Mouse (Mus musculus): ENCODE measurements around the gene Prmt6. TPM values are rescaled to one million over a fixed set of nuclear protein-coding genes. Genes with fewer than 3 reads are reported as not detected.

Prmt6 gene
- total RNA-seq (2021): 11.0 and 13.9 TPM in 2 replicates
- long read RNA-seq, transcript Prmt6-201 (1 exons, 2,450 nt): major isoform, 11 of 16 reads
- long read RNA-seq, transcript Prmt6-202 (2 exons, 3,059 nt): minor isoform, 5 of 16 reads
- long read RNA-seq, partial matches to known transcripts: 0 of 16 reads
- long read RNA-seq, other reads (novel, unspliced or antisense): 0 of 16 reads

DNA sequence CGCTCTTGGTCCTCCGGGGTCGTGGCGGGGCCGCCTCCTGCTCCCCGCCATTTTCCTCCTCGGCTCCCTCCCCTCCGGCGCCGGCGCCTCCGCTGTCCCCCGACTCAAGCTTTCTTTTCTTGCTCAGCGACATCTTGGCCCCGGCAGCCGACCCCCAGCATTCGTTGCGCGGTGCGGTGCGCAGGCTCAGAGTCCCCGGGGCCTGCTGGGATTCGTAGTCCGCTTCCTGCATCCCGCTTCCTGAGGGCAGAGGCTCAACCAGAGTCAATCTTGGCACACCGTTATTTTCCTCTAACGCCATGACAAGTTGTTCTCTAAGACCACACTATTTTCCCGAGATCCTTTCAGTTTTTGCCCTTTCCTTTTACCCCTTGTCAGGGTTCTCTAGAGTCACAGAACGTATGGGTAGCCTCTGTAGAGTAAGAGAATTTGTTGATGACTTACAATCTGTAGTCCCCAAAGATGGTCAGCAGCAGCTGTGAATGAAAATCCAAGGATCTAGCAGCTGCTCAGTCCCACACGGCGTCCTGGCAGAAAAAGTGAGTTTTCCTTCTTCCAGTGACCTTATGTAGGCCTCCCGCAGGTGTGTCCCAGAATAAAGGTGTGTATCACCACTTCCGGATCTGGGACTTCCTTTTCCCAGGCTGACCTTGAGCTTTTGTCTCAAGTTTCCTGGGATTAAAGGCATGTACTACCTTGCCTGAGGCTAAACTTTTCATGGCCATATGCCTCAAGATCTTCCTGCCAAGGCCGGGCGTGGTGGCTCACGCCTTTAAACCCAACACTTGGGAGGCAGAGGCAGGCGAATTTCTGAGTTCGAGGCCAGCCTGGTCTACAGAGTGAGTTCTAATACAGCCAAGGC lies at the start of gene Prmt6:
Prmt6 (minus strand) TSS at position 160 of the 862 bp plus-strand sequence.
- peak; percentile 91 for DNase-seq

GRCm38 (mm10) chr3:110290485-110291045 lies 39.8 kb upstream of the Prmt6 start:
- DNase-seq: no peak

GRCm38 (mm10) chr3:110282651-110283050 lies 31.9 kb upstream of the Prmt6 start:
- no peak for DNase-seq

DNA sequence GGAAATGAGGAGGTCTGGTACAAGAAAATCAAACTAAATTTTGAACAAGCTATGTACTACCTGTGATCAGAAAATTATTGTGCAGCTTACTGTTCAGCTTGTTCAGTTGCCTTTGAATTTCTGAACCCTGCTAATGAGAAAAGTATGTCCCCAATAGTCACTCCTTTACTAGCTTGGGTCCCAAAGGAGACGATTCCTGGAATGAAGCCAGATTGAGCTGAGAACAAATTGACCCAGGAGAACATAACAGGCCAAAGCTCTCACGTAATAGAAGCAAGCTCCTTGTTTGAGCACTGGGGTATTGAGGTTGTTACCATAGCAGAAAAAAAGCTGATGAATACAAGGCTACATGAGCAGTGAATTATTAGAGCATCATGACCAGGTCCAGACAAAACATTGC lies 17.0 kb upstream of the Prmt6 start:
- DNase-seq: no peak

DNA sequence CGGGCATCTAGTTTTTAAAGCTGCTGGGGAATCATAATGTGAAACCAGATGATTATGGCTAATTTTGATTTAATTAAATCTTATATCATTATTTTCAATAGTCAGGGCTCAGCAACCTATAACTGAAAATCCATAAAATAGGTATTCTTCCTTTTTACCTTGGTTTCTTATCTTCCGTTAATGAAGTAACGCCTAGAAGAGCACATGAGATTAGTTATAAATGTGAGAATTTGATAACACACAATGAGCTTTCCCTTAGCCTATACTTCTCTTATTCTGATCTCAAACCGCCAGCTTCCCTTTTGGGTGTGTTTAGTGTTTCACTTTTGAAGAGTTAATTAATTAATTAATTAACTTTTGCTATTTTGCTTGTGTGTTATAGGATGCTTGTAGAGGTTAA lies 2.3 kb upstream of the Prmt6 start:
- DNase-seq: no peak

GRCm38 (mm10) chr3:110249891-110250838 lies 633 bp downstream of the Prmt6 start:
- peak; percentile 80 for DNase-seq

DNA sequence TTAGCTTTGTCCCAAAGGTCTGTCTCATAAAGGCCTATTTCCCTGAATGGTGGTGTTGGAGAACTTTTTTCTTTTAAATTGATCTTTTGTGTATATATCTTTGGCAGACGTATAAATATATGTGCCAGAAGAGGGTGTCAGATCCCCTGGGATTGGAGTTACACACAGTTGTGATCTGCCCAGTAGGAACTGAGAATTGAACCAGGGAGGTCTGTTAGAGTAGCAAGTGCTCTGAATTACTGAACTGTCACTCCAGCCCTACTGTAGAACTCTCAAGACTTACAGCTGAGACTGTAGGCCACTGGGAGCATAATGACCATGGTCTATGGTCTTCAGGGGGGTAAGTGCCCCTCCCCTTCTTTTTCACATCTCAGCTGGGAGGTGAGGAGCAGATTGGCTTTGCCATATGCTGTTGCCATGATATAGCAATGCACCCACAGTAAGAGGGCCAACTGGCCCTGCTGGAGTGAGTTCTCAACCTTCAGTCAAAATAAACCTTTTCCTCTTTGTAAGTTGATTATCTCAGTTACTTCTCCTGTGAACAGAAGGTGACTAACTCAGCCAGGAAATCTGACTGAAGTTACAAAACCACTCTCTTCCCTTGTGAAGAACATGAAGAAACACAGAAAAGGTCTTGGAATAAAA lies 13.9 kb downstream of the Prmt6 start:
- DNase-seq: no peak

Other genes starting within 250 kb of the Prmt6 start
- 1.4 and 1.7 TPM in 2 replicates for gene Ntng1, start 107.0 kb downstream of the Prmt6 start, total RNA-seq (2021)